Mouse (Mus musculus) neural tube, embryonic 12.5 days (tissue): ENCODE results near the gene Gm49396. TPM values are rescaled to one million over a fixed set of nuclear protein-coding genes. Genes with fewer than 3 reads are reported as not detected.

Experiments
- ATAC-seq: fragments of 200-750 bp; cut with Nextera tagmentation; 2 replicates; pipeline ENCODE4 v1.8.0; 2017; ENCODE audit warnings: low read depth, mild to moderate bottlenecking, moderate TSS enrichment, moderate library complexity; ENCODE audit not compliant: low FRiP score
- H3K27ac ChIP-seq: fragments of 300-500 bp; sonication (generic); 2 replicates; pipeline ENCODE4 v1.5.1; 2016
- H3K27me3 ChIP-seq: fragments of 300-500 bp; sonication (generic); replicated peaks from 2 replicates; pipeline ENCODE4 v1.6.1; 2016; ENCODE audit warnings: mild to moderate bottlenecking
- H3K36me3 ChIP-seq: fragments of 300-500 bp; sonication (generic); 2 replicates; pipeline ENCODE4 v1.6.1; 2016; ENCODE audit warnings: mild to moderate bottlenecking
- H3K4me1 ChIP-seq: fragments of 300-500 bp; sonication (generic); 2 replicates; pipeline ENCODE4 v1.6.1; 2016
- H3K4me2 ChIP-seq: fragments of 300-500 bp; sonication (generic); replicated peaks from 2 replicates; pipeline ENCODE4 v1.6.1; 2016; ENCODE audit warnings: mild to moderate bottlenecking
- H3K4me3 ChIP-seq: fragments of 300-500 bp; sonication (generic); 2 replicates; pipeline ENCODE4 v1.5.1; 2016
- H3K9ac ChIP-seq: fragments of 300-500 bp; sonication (generic); 2 replicates; pipeline ENCODE4 v1.6.1; 2016; ENCODE audit warnings: mild to moderate bottlenecking
- H3K9me3 ChIP-seq: fragments of 300-500 bp; sonication (generic); 2 replicates; pipeline ENCODE4 v1.6.1; 2016; ENCODE audit warnings: mild to moderate bottlenecking
- WGBS: fragments of 180-500 bp; shearing (Covaris S2); methylation state at CpG from one replicate; pipeline ENCODE4 v1.1.7; 2016; 5-methylcytosine and 5-hydroxymethylcytosine counted together
- polyA plus RNA-seq: library from polyadenylated mRNA; unstranded; fragments of >200 nt; fragmentation: Nextera tagmentation; extraction: Ambion mirVana; gene quantifications from 2 replicates; pipeline ENCODE4 v1.2.1, GENCODE M21; 2016

Gene Gm49396
- polyA plus RNA-seq, 1 experiment from 2014 or later: 16.2 TPM

DNA sequence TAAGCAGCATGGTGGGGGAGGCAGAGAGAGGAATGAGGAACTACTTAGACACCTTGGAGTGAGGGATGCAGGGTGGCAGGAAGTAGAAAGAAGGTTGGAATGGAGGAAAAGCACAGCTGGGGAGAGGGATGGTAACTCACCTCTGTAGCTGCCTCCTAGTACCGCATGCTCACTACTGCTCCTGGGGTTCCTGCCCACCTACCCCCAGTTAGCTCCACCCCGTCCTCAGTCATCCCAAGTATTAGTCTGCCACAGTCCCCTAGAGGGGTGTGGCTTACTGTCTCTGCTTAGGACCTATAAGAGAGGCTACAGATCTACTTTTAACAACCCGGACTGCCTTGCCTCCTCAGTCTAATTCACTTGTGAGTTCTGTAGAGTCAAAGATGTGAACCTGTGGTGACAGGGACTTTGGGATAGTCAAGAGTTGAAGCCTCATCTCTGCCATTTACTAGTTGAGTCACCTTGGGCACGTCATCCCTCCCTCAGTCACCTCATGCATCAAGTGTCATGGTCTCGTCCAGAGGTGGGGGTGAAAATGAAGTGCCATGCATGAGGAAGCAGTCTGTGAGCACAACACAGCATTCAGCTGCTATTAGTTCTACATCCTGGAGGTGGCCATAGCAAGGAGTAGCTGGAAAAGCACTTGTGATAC lies 29.8 kb downstream of the Gm49396 start:
- Histone ChIP-seq H3K36me3 (no peaks in the 10 kb centered on the region), H3K27ac (no peak overlapping the region), H3K9ac (no peak overlapping the region), H3K4me2 (no peak overlapping the region), H3K4me3 (no peak overlapping the region), H3K9me3 (no peaks in the 10 kb centered on the region), H3K4me1 (peaks cover 6% of the 10 kb centered on the region), H3K27me3 (no peaks in the 10 kb centered on the region)
- WGBS: 53% methylated on average over 5 of the region's 5 CpGs
- no peak for ATAC-seq

GRCm38 (mm10) chr7:30593579-30594509 lies 30.7 kb downstream of the Gm49396 start:
- no peak for ATAC-seq
- H3K9me3 ChIP-seq: no peaks in the 10 kb centered on the region
- H3K36me3 ChIP-seq: no peaks in the 10 kb centered on the region
- H3K27me3 ChIP-seq: no peaks in the 10 kb centered on the region
- H3K4me2 ChIP-seq: no peak overlapping the region
- H3K4me3 ChIP-seq: no peak overlapping the region
- no peak overlapping the region for H3K27ac ChIP-seq
- H3K4me1 ChIP-seq: peaks cover 6% of the 10 kb centered on the region
- 80% methylated on average over 10 of the region's 10 CpGs for WGBS
- 0 out of 2 replicates have a peak overlapping the region, but pooled peaks have one; percentile 33 for H3K9ac ChIP-seq

DNA sequence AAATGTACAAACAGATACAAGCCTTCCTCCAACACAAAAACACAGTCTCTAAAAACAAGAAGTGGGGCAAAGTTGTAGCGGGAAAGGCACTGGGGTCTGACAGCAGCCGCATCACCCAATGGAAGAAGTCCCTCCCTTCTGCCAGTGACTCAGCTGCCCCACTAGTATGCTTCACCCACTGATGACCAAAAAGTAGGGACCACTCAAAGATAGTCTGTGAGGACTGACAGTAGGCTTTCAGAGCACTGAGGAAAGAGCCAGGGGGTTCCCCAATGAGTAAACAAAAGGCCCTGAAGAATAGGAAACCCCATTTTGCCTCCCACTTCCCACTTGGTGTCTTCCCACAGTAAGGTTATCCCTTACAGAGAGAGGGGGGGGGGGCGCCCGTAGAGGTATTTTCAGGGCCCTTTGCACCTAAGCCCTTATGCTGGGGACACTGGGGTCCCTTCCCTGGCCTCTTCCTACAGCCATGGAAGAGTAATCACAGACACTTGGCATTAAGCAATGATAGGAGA lies 31.4 kb downstream of the Gm49396 start:
- Histone ChIP-seq H3K36me3 (no peaks in the 10 kb centered on the region), H3K4me1 (peaks cover 6% of the 10 kb centered on the region), H3K27ac (no peak overlapping the region), H3K27me3 (no peaks in the 10 kb centered on the region), H3K4me3 (no peak overlapping the region), H3K9ac (no peak overlapping the region), H3K9me3 (no peaks in the 10 kb centered on the region), H3K4me2 (no peak overlapping the region)
- ATAC-seq: no peak
- 68% methylated on average over 4 of the region's 4 CpGs for WGBS

- no peak overlapping the region for H3K27ac ChIP-seq
- H3K4me2 ChIP-seq: no peak overlapping the region
- 79% methylated on average over 5 of the region's 5 CpGs for WGBS
- no peak overlapping the region for H3K4me3 ChIP-seq
- no peaks in the 10 kb centered on the region for H3K36me3 ChIP-seq
- no peaks in the 10 kb centered on the region for H3K9me3 ChIP-seq
- ATAC-seq: no peak
- H3K9ac ChIP-seq: no peak overlapping the region
- no peaks in the 10 kb centered on the region for H3K27me3 ChIP-seq
- peaks cover 6% of the 10 kb centered on the region; the same call in 1 of the 2 replicates for H3K4me1 ChIP-seq
Measured at GRCm38 (mm10) chr7:30596093-30596492, 32.9 kb downstream of the Gm49396 start.

- Histone ChIP-seq H3K27me3 (no peaks in the 10 kb centered on the region), H3K36me3 (no peaks in the 10 kb centered on the region), H3K9me3 (no peaks in the 10 kb centered on the region), H3K9ac (no peak overlapping the region), H3K4me2 (no peak overlapping the region), H3K27ac (no peak overlapping the region), H3K4me3 (no peak overlapping the region), H3K4me1 (peaks cover 6% of the 10 kb centered on the region; the same call in 1 of the 2 replicates)
- WGBS: 82% methylated on average over 5 of the region's 5 CpGs
- ATAC-seq: no peak
Measured at GRCm38 (mm10) chr7:30596811-30597210, 33.7 kb downstream of the Gm49396 start.

DNA sequence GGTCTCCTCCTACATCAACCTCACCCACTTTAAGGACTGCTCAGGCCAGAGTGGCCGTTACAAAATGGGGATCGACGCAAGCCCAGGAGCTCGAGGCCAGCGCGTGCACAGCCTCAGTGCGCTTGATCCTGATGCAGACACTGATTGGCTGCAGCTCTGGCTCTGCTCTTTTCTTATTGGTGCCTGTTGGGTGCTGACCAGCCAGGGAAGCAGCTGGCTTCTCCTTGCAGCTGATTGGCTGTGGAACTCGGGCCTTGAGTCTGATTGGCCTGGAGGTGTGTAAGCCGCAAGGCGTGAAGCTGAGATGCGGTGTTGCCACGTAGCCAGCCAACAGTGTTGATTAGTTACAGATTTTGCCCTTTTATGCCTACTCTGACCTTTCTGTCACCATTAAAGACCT lies 35.6 kb downstream of the Gm49396 start, which contains the start of gene Zbtb32:
Gene Zbtb32, minus strand, starts transcription at position 124 of the 400 bp plus-strand sequence.
- H3K4me3 ChIP-seq: 0 out of 2 replicates have a peak within 1 kb of the TSS, but pooled peaks have one; percentile 2
- WGBS: 96% methylated on average over 12 of the region's 12 CpGs
- no peaks in the 10 kb centered on the region for H3K36me3 ChIP-seq
- H3K27me3 ChIP-seq: no peaks in the 10 kb centered on the region
- peaks cover 6% of the 10 kb centered on the region; the same call in 1 of the 2 replicates for H3K4me1 ChIP-seq
- no peak for ATAC-seq
- no peaks in the 10 kb centered on the region for H3K9me3 ChIP-seq
- H3K27ac ChIP-seq: no peak within 1 kb of the TSS
- no peak within 1 kb of the TSS for H3K9ac ChIP-seq
- peak within 1 kb of the TSS; percentile 45 for H3K4me2 ChIP-seq

DNA sequence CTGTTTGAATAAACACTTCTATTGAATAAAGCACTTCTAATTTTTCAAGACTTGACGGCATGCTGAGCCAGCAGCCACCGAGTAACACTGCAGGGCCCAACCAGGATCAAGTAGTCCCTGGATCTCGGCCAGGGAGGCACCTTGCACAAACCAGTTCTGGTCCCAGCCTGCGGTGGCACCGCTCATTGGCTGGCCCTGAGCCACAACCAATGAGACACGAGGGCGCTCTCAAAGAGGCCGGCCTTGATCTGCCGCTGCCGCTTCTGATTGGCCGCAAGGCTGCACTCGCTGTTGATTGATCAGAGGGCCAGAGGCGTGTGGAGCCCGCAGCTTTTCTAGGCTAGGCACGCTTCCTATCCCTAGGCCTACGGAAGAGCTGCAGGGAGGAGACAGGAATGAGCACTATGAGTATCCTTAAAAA lies 36.8 kb downstream of the Gm49396 start:
- Histone ChIP-seq H3K4me2 (peak overlapping the region; percentile 45), H3K36me3 (no peaks in the 10 kb centered on the region), H3K9me3 (no peaks in the 10 kb centered on the region), H3K27ac (no peak overlapping the region), H3K4me1 (peaks cover 6% of the 10 kb centered on the region; the same call in 1 of the 2 replicates), H3K4me3 (0 out of 2 replicates have a peak overlapping the region, but pooled peaks have one; percentile 2), H3K27me3 (no peaks in the 10 kb centered on the region), H3K9ac (no peak overlapping the region)
- ATAC-seq: peak; percentile 98
- under 1% methylated on average over 16 of the region's 16 CpGs for WGBS

DNA sequence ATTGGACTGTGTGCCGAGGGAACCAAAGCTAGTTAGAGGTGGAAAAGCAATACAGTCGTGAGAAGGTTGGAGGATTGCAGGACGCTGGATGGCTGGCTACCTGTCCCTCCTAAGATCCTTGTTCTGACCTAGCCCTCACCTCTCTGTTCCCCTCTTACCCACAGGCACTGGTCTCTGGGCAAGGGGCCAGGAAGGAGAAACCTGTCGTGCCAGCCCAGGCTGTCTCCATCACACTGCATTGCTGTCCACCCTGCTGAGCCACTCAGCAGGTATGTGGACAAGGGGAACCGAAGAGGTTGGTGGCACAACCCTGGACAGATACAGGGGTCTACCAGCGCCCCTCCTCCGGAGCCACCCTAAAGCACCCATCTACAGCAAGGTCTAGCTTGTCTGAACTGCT lies 37.5 kb downstream of the Gm49396 start:
- H3K4me2 ChIP-seq: peak overlapping the region; percentile 45; the same call in 1 of the 2 replicates
- no peak overlapping the region for H3K9ac ChIP-seq
- WGBS: 77% methylated on average over 7 of the region's 7 CpGs
- no peak overlapping the region for H3K27ac ChIP-seq
- no peaks in the 10 kb centered on the region for H3K36me3 ChIP-seq
- no peaks in the 10 kb centered on the region for H3K27me3 ChIP-seq
- H3K9me3 ChIP-seq: no peaks in the 10 kb centered on the region
- peak; percentile 10; the same call in 1 of the 2 replicates for ATAC-seq
- H3K4me3 ChIP-seq: no peak overlapping the region
- peaks cover 6% of the 10 kb centered on the region; the same call in 1 of the 2 replicates for H3K4me1 ChIP-seq

- Histone ChIP-seq H3K27ac (no peak overlapping the region), H3K27me3 (no peaks in the 10 kb centered on the region), H3K4me3 (no peak overlapping the region), H3K4me2 (no peak overlapping the region), H3K9me3 (no peaks in the 10 kb centered on the region), H3K36me3 (no peaks in the 10 kb centered on the region), H3K9ac (no peak overlapping the region), H3K4me1 (peaks cover 6% of the 10 kb centered on the region; the same call in 1 of the 2 replicates)
- WGBS: 72% methylated on average over 3 of the region's 3 CpGs
- ATAC-seq: no peak
Measured at GRCm38 (mm10) chr7:30602583-30602982, 39.4 kb downstream of the Gm49396 start.

DNA sequence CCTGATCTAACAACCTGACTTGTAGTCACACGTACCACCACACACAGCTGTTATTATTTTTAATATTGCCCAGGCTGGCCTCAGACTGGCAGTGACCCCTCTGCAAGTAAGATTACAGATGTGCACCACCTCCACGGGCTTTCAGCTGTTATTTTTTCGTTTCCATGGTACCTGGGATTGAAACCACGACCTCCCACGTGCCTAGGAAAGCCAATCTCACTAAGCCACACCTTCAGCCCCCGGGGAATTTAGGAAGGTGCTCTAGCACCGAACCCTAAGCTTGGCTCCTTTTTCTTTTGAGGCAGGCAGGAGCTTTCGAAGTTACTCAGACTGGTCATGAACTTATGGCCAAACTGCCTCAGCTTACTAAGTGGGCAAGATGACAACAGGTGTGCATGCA lies 41.3 kb downstream of the Gm49396 start:
- H3K4me3 ChIP-seq: no peak overlapping the region
- no peaks in the 10 kb centered on the region for H3K9me3 ChIP-seq
- ATAC-seq: no peak
- H3K4me1 ChIP-seq: peaks cover 6% of the 10 kb centered on the region; the same call in 1 of the 2 replicates
- H3K27ac ChIP-seq: no peak overlapping the region
- no peaks in the 10 kb centered on the region for H3K27me3 ChIP-seq
- no peak overlapping the region for H3K4me2 ChIP-seq
- WGBS: 72% methylated on average over 8 of the region's 8 CpGs
- no peak overlapping the region for H3K9ac ChIP-seq
- no peaks in the 10 kb centered on the region for H3K36me3 ChIP-seq

DNA sequence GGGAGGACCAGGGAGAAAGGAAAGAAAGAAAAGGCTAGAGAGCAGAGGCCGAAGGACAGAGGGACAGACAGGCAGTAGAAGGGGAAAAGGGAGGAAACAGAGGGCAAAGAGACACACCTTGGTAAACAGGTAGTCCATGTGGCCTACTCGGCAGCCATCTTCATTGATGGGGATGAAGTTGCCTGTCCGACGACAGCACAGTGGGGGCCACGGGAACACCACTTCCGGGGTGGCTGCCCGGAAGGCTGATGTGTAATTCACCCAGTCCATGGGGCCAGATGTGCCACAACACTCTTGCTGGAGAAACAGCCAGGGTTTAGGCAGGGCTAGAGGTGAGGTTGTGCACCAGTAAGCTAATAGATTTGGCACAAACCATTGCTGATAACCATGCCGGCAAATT lies 41.8 kb downstream of the Gm49396 start:
- Histone ChIP-seq H3K9ac (no peak overlapping the region), H3K4me1 (peaks cover 6% of the 10 kb centered on the region; the same call in 1 of the 2 replicates), H3K4me2 (no peak overlapping the region), H3K36me3 (no peaks in the 10 kb centered on the region), H3K4me3 (no peak overlapping the region), H3K27me3 (no peaks in the 10 kb centered on the region), H3K9me3 (no peaks in the 10 kb centered on the region), H3K27ac (no peak overlapping the region)
- ATAC-seq: no peak
- WGBS: 86% methylated on average over 8 of the region's 8 CpGs
